Mouse (Mus musculus) brain, embryonic 14.5 days (tissue): ENCODE results near the gene Defb15. TPM values are rescaled to one million over a fixed set of nuclear protein-coding genes. Genes with fewer than 3 reads are reported as not detected.
"Not testable (repeated sequence)": the region's sequence is repeated elsewhere in the genome, so short reads cannot be mapped to it uniquely, and the experiment has no call there.

Experiments used
- DNase-seq: peaks from one replicate; pipeline ENCODE4 v3.0.0-alpha.2; 2011; ENCODE audit warnings: low read depth
- CTCF ChIP-seq: fragments of 200-500 bp; IDR thresholded peaks from 2 replicates; pipeline ENCODE4 v1.5.1; 2012; ENCODE audit warnings: inconsistent platforms, mild to moderate bottlenecking, moderate library complexity, borderline replicate concordance; ENCODE audit not compliant: insufficient read depth, insufficient read length; ENCODE audit errors: extremely low read depth
- POLR2A ChIP-seq: fragments of 200-500 bp; IDR thresholded peaks from 2 replicates; pipeline ENCODE4 v1.6.1; 2012; ENCODE audit warnings: mild to moderate bottlenecking, inconsistent platforms, borderline replicate concordance; ENCODE audit not compliant: poor library complexity, insufficient read depth, insufficient read length, severe bottlenecking; ENCODE audit errors: extremely low read depth
- polyA plus RNA-seq: library from polyadenylated mRNA; depleted of rRNA; stranded (reverse); fragments of >200 nt; gene quantifications from 2 replicates; pipeline ENCODE4 v1.2.3, GENCODE M21; 2012; rRNA removed

Defb15 gene
- polyA plus RNA-seq, result not detected in 2 replicates

DNA sequence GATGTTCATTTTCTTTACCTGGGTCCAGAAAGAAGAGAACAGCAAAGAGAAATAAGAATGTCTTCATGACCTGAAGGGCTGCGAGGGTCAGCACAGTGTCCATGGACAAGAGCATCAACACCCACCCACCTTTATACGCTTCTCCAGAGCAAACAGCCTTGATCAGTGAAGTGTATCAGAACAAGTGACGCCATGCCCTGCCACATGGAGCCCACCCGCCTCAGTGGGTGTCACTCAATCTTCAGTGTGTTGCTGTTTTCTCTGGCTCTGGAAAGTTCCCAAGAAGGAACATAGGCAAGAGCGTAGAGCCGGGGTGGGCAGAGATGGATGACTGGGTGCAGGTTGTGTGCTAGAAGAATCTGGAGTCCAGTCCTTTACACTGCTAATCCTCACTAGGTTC, at the start of gene Defb15:
Gene Defb15, minus strand, starts transcription at position 101 of the 400 bp plus-strand sequence.
- DNase-seq, result no peak
- no peak for TF ChIP-seq POLR2A
- no peak for TF ChIP-seq CTCF

DNA sequence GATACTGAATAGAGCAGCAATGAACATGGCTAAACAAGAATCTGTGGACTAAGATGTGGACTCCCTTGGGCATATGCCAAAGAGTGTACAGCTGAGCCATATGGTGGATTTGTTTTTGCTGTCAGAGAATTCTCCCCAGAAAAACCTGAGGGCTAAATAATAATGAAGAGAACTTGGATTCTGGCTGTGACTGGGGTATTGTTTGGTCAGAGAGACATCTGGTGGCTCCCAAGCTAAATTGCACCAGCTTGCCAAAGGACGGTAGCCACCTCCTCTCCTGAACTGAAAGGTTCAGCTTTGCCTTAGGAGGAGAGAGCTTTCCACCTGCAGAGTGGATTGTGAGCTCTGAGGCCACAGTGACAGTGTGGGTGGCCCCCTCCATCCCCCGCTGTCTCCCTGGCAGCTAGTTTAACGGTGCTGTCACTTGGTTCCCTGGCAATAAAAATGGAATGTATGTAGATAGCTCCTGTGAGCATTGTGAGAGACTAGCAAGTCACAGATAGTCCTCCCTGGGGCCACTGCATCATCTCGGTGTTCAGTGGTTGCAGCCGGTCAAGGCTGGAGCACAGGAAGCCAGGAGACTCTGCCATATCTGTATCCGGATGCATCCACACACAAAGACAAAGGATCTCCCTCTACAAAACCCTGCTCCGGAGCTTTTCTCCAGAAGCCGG, 49.3 kb upstream of the Defb15 start:
- peak; percentile 81 for DNase-seq
- peak; percentile 55; the same call in 1 of the 2 replicates for TF ChIP-seq CTCF
- no peak for TF ChIP-seq POLR2A

DNA sequence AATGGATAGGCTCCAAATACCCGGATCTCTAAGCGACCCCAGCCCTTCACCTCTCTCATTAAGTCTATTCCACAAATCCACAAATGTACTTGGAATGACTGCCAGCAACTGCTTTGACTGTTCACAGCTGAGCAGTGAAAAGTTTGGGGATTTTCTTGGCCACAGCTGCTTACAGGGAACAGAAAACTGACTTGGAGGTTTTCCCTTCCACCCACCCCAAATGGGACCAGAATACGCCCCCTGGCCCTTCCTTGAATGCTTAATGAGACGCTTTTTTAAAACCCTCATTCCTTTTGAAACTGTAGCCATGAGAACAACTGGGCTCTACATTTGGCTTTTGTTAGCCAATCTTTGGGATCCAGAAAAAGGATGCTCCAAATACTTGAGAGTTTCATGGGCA, 45.7 kb upstream of the Defb15 start:
- peak; percentile 43 for DNase-seq
- TF ChIP-seq CTCF, result no peak
- no peak for TF ChIP-seq POLR2A

DNA sequence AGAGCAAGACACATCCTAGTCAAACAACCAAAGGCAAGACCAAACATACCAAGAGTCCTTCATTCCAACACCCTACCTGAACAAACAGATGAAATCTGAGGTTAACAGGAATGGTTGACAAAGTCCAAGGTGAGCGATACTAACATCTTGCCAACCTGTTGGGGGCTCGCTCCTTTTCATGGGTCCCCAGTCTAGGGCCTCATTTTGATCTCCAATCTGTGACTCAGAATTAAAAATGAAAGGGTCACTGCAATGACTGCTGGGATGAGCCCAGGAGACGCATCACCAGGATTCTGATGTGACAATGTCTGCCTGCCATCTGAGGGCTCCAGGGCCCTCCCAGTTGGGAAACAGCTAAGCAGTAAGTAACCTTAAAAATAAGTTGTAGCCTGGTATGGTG, 37.0 kb upstream of the Defb15 start, which contains the start of gene Ccdc70:
Gene Ccdc70, plus strand, starts transcription at position 301 of the 400 bp plus-strand sequence.
- DNase-seq, result no peak
- TF ChIP-seq POLR2A, result no peak
- no peak for TF ChIP-seq CTCF

DNA sequence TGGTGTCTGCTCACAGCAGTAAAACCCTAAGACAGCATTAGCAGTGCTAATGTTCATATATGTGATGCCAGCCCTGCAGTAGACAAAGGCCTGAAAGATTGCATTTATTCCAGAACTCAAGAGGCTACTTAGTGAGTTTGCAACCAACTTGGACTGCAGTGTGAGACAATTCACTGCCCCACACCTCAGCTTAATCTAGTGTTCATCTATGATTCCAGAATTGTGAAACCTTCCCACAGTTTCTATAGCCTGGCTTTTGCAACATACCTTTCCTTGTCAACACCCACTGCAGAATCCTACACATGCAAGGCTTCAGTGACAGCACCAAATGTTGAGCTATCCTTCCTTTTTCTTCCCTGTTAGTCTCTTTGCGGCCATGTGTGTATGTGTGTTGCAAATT, 34.1 kb upstream of the Defb15 start:
- no peak for DNase-seq
- TF ChIP-seq POLR2A, result no peak
- TF ChIP-seq CTCF, result no peak

DNA sequence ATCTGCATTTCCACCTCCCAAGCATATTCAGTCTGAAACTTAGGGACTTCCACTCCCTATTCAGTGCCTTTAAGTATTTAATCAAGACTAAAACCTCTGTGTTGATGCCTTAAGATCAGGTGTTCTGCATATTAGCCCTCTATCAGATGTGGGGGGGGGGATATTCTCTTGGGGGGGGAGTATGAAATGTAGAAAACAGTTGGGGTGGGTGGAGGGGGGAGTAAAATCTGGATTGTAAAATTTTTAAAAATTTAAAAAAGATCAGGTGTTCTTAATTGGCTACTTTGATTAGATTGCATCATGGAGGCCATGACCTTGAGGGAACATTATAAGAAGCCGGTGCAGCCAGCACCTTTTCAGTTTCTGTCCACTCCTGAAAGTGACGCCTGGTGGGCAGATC, 25.9 kb upstream of the Defb15 start, which contains the start of gene Fam90a1a:
Gene Fam90a1a, plus strand, starts transcription at position 301 of the 400 bp plus-strand sequence.
- TF ChIP-seq CTCF (no peak), POLR2A (no peak)

DNA sequence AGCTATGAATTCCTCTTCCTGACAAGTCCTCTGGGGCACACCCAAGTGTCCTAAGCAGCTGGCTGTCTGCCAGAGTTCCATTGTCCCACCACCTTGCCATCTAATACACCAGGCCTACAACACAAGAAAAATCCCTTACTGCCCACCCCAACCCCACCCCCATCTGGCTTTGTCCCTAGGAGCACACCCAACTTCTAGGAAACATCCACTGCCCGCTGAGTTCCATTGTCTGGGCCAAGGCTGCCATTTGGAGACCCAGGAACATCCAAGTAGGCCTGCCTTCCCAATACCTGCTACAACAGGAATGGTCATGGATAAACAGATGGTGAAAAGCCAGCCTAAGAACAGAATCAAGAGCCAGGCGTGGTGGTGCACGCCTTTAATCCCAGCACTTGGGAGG, 23.8 kb upstream of the Defb15 start:
- TF ChIP-seq POLR2A, result no peak
- TF ChIP-seq CTCF, result no peak

More for the DNA sequence above, 25.9 kb upstream of the Defb15 start, which contains the start of gene Fam90a1a:
- no peak for DNase-seq

DNA sequence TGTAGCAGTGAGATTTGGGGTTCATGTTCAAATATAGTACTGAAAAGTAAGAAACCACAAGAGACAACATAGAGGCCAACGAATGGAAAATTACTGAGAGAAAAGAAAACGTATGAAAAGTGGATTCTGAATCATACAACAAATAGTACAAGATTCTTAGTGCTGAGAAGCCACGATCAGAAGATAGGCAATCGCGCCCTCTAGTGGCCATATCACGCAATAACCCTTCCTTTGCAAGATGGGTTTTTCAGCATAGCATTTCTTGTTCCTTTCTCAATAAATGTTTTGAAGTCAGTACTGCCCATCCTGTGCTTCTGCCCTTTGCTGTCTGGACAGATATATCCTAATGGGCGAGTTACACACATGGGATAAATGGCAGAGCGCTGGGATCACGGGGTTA, 22.8 kb upstream of the Defb15 start:
- peak; percentile 76 for DNase-seq
- TF ChIP-seq CTCF (peak; percentile 79; the same call in 1 of the 2 replicates), POLR2A (no peak)

More for the DNA sequence above, 23.8 kb upstream of the Defb15 start:
- DNase-seq, result no peak

DNA sequence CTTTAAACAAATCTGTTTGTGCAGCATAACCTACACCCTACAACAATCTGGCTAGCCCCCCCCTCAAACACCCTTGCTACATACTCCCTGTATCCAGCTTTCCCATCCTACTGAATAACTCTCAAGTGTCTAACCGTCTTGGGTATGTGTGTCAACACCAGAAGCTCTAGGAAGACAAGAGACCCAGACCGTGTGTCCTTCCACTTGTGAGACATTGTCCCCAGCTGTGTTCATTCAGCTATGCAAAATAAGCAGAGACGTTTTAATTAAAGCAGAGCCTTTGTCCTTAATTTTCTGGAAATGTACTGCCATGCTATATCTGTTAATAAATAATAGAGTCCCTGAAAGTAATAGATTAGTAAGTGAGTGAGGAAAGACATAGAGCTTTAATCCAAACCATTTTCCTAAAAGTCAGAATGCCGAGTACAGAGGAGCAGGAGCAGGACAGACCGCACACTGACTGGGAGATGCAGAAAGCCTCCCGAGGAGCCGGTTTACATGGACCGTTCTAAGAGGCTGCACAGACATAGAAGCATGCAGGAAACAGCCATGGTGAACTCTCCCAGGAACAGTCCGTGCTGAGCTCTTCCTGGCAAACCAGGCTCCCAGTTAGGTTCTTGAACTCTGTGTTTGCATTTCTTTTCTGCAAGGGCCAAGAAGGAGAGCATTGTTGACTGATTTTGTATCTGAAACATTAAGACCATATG, 15.0 kb upstream of the Defb15 start:
- no peak for DNase-seq
- no peak for TF ChIP-seq POLR2A
- TF ChIP-seq CTCF, result no peak

DNA sequence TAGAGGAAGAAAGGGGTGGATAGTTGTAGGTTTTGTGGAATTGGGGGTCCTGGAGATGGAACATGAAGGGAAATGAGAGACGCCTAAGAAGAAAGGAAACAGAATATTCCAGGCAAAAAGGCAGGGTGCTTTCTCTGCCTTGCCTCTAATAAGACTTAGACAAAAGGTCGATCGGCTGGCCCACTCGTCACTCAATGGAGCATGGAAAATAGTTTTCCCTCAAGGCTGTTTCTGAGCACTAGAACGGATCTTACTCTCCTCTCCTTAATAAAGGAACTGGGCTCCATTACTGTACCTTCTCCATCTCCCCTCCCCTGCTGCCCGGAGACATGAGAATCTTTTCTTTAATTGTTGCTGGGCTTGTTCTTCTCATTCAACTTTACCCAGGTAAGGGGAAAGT, 14.0 kb upstream of the Defb15 start, which contains the start of gene Defb13:
Gene Defb13, plus strand, starts transcription at position 301 of the 400 bp plus-strand sequence.
- TF ChIP-seq POLR2A (no peak), CTCF (no peak)
- no peak for DNase-seq

DNA sequence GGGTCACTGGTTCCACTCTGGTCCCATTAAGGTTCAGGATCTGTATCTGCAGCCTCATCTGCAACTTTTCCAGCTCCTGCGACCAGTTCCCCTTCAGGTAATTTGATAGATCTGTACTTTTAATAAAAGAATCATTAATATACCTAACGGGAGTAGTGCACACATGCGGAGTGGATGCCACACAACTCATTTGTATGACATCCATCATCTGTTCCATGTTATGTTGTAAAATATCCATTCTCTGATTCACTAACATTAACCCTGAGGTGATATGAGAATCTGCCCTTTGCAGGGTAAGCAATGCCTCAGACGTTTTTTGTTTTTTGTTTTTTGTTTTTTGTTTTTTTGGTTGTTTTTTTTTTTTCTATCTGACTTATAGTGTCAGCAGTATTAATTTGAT, 5.5 kb upstream of the Defb15 start, which contains the start of gene Defb35:
Gene Defb35, plus strand, starts transcription at position 301 of the 400 bp plus-strand sequence.
- not testable (repeated sequence) for DNase-seq

DNA sequence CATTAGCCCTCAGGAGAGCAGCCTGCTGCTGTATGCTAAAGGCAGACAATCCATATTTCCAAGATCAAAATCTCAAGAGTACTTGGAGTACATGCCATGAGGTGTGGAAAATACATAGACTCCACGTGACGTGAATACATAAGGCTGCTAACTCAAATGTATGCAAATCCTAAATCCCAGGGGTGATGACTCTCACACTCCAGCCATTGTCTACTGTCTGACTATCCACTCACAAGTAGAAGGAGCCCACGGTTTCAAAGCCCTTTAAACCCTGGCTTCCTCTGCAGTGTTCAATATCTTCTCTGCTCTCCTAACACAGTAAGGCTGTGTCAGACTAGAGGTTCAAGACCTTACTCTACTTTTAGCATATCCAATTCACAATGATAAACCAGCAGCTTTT, 1.8 kb downstream of the Defb15 start:
- DNase-seq, result not testable (repeated sequence)
